Mouse (Mus musculus): ENCODE data around the gene Gm7138. TPM values are rescaled to one million over a fixed set of nuclear protein-coding genes. Genes with fewer than 3 reads are reported as not detected.
A peak's percentile ranks its signal among the peaks of the same experiment; 100 is the strongest.
"Not testable (repeated sequence)": the region's sequence is repeated elsewhere in the genome, so short reads cannot be mapped to it uniquely, and the experiment has no call there.

The Gm7138 gene
- total and polyA plus RNA-seq, 2 experiments from 2014 or later: not detected

GRCm38 (mm10) chr10:77782442-77782841, 5.7 kb upstream of the Gm7138 start, which contains the start of gene Gm3250:
TSS of gene Gm3250 (minus strand) at chr10:77782542.
- not testable (repeated sequence) for H3K4me3 ChIP-seq (ENCODE audit: low read depth, low read length); H3K9ac ChIP-seq (replicated peaks; ENCODE audit: low read length, poor library complexity, severe bottlenecking); ATAC-seq (ENCODE audit: low FRiP score); H3K4me2 ChIP-seq (ENCODE audit: low read depth, low read length, poor library complexity, severe bottlenecking); H3K4me1 ChIP-seq (ENCODE audit: insufficient read depth, low read length); H3K9me3 ChIP-seq (ENCODE audit: low read length); DNase-seq (ENCODE audit: low spot score); H3K36me3 ChIP-seq (ENCODE audit: insufficient read depth, low read length); H3K27ac ChIP-seq (ENCODE audit: low read depth, low read length); H3K27me3 ChIP-seq (ENCODE audit: insufficient read depth, low read length)
- no CpG with 5 or more reads among the region's 1 CpGs for WGBS

GRCm38 (mm10) chr10:77772142-77772541, 4.6 kb downstream of the Gm7138 start:
- H3K4me3 ChIP-seq (ENCODE audit: low read depth, low read length); H3K27me3 ChIP-seq (ENCODE audit: insufficient read depth, low read length); H3K36me3 ChIP-seq (ENCODE audit: insufficient read depth, low read length); ATAC-seq (ENCODE audit: low FRiP score); H3K9me3 ChIP-seq (ENCODE audit: low read length); H3K9ac ChIP-seq (replicated peaks; ENCODE audit: low read length, poor library complexity, severe bottlenecking); H3K4me2 ChIP-seq (ENCODE audit: low read depth, low read length, poor library complexity, severe bottlenecking); DNase-seq (ENCODE audit: low spot score); H3K4me1 ChIP-seq (ENCODE audit: insufficient read depth, low read length); H3K27ac ChIP-seq (ENCODE audit: low read depth, low read length): not testable (repeated sequence)
- WGBS: 88% methylated on average over 1 of the region's 3 CpGs

GRCm38 (mm10) chr10:77771225-77771624, 5.5 kb downstream of the Gm7138 start, which contains the start of gene Gm3238:
TSS of gene Gm3238 (minus strand) at chr10:77771325.
- H3K4me2 ChIP-seq (ENCODE audit: low read depth, low read length, poor library complexity, severe bottlenecking); H3K4me3 ChIP-seq (ENCODE audit: low read depth, low read length); ATAC-seq (ENCODE audit: low FRiP score); DNase-seq (ENCODE audit: low spot score); H3K4me1 ChIP-seq (ENCODE audit: insufficient read depth, low read length); H3K9me3 ChIP-seq (ENCODE audit: low read length); H3K27ac ChIP-seq (ENCODE audit: low read depth, low read length); H3K27me3 ChIP-seq (ENCODE audit: insufficient read depth, low read length); H3K9ac ChIP-seq (replicated peaks; ENCODE audit: low read length, poor library complexity, severe bottlenecking); H3K36me3 ChIP-seq (ENCODE audit: insufficient read depth, low read length): not testable (repeated sequence)
- WGBS: no CpG with 5 or more reads among the region's 1 CpGs

GRCm38 (mm10) chr10:77769727-77770126, 7.0 kb downstream of the Gm7138 start:
- ATAC-seq (ENCODE audit: low FRiP score): no peak
- Histone ChIP-seq H3K4me2 (ENCODE audit: low read depth, low read length, poor library complexity, severe bottlenecking) (no peak overlapping the region), H3K36me3 (ENCODE audit: insufficient read depth, low read length) (no peaks in the 10 kb centered on the region), H3K4me3 (ENCODE audit: low read depth, low read length) (no peak overlapping the region), H3K9me3 (ENCODE audit: low read length) (0 out of 2 replicates have a peak, but pooled peaks cover 4% of the 10 kb centered on the region), H3K4me1 (ENCODE audit: insufficient read depth, low read length) (no peaks in the 10 kb centered on the region), H3K9ac (replicated peaks; ENCODE audit: low read length, poor library complexity, severe bottlenecking) (no peak overlapping the region), H3K27me3 (ENCODE audit: insufficient read depth, low read length) (no peaks in the 10 kb centered on the region), H3K27ac (ENCODE audit: low read depth, low read length) (no peak overlapping the region)
- TF ChIP-seq CTCF (IDR thresholded peaks at IDR 0.05): no peak
- WGBS: 90% methylated on average over 1 of the region's 1 CpGs
- DNase-seq (ENCODE audit: low spot score): no peak

GRCm38 (mm10) chr10:77759582-77759981, 17.2 kb downstream of the Gm7138 start, which contains the start of gene Gm3233:
TSS of gene Gm3233 (minus strand) at chr10:77759682.
- not testable (repeated sequence) for H3K9me3 ChIP-seq (ENCODE audit: low read length); H3K36me3 ChIP-seq (ENCODE audit: insufficient read depth, low read length); H3K4me3 ChIP-seq (ENCODE audit: low read depth, low read length); ATAC-seq (ENCODE audit: low FRiP score); DNase-seq (ENCODE audit: low spot score); H3K27me3 ChIP-seq (ENCODE audit: insufficient read depth, low read length); H3K4me2 ChIP-seq (ENCODE audit: low read depth, low read length, poor library complexity, severe bottlenecking); H3K9ac ChIP-seq (replicated peaks; ENCODE audit: low read length, poor library complexity, severe bottlenecking); H3K4me1 ChIP-seq (ENCODE audit: insufficient read depth, low read length); H3K27ac ChIP-seq (ENCODE audit: low read depth, low read length)
- WGBS: no CpG with 5 or more reads among the region's 1 CpGs

GRCm38 (mm10) chr10:77753448-77753847, 23.3 kb downstream of the Gm7138 start:
- DNase-seq (ENCODE audit: low spot score): no peak
- Histone ChIP-seq H3K4me2 (ENCODE audit: low read depth, low read length, poor library complexity, severe bottlenecking) (no peak overlapping the region), H3K4me1 (ENCODE audit: insufficient read depth, low read length) (no peaks in the 10 kb centered on the region), H3K9me3 (ENCODE audit: low read length) (no peaks in the 10 kb centered on the region), H3K4me3 (ENCODE audit: low read depth, low read length) (no peak overlapping the region), H3K36me3 (ENCODE audit: insufficient read depth, low read length) (no peaks in the 10 kb centered on the region), H3K27ac (ENCODE audit: low read depth, low read length) (no peak overlapping the region), H3K9ac (replicated peaks; ENCODE audit: low read length, poor library complexity, severe bottlenecking) (no peak overlapping the region), H3K27me3 (ENCODE audit: insufficient read depth, low read length) (no peaks in the 10 kb centered on the region)
- TF ChIP-seq CTCF (IDR thresholded peaks at IDR 0.05): peak; percentile 15; the same call in 1 of the 2 replicates
- ATAC-seq (ENCODE audit: low FRiP score): no peak
